Mouse (Mus musculus) brain, embryonic 14.5 days (tissue): ENCODE results near the gene Pex11b. TPM values are rescaled to one million over a fixed set of nuclear protein-coding genes. Genes with fewer than 3 reads are reported as not detected.
"Not testable (repeated sequence)": the region's sequence is repeated elsewhere in the genome, so short reads cannot be mapped to it uniquely, and the experiment has no call there.

Experiments used
- DNase-seq: peaks from one replicate; pipeline ENCODE4 v3.0.0-alpha.2; 2011; ENCODE audit warnings: low read depth
- CTCF ChIP-seq: fragments of 200-500 bp; IDR thresholded peaks from 2 replicates; pipeline ENCODE4 v1.5.1; 2012; ENCODE audit warnings: inconsistent platforms, mild to moderate bottlenecking, moderate library complexity, borderline replicate concordance; ENCODE audit not compliant: insufficient read depth, insufficient read length; ENCODE audit errors: extremely low read depth
- POLR2A ChIP-seq: fragments of 200-500 bp; IDR thresholded peaks from 2 replicates; pipeline ENCODE4 v1.6.1; 2012; ENCODE audit warnings: mild to moderate bottlenecking, inconsistent platforms, borderline replicate concordance; ENCODE audit not compliant: poor library complexity, insufficient read depth, insufficient read length, severe bottlenecking; ENCODE audit errors: extremely low read depth
- polyA plus RNA-seq: library from polyadenylated mRNA; depleted of rRNA; stranded (reverse); fragments of >200 nt; gene quantifications from 2 replicates; pipeline ENCODE4 v1.2.3, GENCODE M21; 2012

Pex11b gene
- polyA plus RNA-seq, 1 experiment: 46.1 TPM

GRCm38 (mm10) chr3:96599411-96599810, 35.8 kb upstream of the Pex11b start:
- DNase-seq: no peak
- no peak for TF ChIP-seq CTCF

DNA sequence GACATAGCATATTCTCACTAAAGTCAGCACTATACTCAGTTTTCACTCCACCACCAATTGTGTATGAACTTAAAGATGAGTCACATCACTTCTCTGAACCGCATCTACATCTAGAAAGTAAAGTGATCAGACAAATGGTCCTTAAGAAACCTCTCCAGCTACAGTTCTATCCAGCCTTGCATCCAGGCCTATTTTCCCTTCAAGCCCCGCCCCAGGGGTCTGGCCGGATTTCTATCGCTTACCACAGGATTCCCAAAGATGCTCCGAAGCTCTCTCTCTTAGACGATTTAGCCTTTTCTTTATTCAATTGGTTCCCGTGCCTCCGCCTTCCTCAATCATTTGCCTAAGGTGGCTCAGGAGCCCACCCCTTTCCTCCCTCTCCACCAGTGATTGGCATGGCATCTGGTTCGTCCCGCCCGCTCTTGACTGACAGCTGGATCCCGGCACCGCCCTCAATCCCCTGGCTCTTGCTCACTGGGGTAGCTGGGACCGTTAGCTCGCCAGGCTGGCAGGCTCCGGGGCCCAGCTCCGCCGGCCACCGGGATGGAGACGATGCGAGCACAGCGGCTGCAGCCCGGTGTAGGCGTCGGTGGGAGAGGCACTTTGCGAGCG, 34.4 kb upstream of the Pex11b start, which contains the start of gene Lix1l:
Gene Lix1l, plus strand, starts transcription at position 511 of the 612 bp plus-strand sequence.
- DNase-seq: peak; percentile 99
- TF ChIP-seq CTCF (no peak), POLR2A (peak; percentile 82)

DNA sequence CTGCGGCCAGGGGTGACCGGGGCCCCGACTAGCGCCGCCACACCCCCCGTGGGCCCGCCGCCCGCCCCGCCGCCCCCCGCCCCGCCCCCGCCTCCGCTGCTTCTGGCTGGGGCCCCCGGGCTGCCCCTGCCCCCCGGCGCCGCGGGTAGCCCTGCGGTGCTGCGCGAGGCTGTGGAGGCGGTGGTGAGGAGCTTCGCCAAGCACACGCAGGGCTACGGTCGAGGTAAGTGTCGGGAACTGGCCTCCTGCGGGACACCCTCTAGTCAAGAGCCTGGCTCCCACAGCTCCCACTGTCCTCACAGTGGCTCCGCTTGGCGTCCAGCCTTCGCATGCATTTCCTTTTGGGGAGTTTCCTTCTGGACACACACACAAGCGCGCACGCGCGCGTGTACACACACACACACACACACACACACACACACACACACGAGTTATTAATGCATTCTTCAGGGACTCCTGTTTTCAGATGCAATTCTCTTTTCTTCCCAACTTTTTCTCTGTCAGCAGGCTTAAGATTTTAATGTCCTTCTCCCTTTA, 33.9 kb upstream of the Pex11b start:
- TF ChIP-seq POLR2A (peak; percentile 24; the same call in 1 of the 2 replicates), CTCF (no peak)

DNA sequence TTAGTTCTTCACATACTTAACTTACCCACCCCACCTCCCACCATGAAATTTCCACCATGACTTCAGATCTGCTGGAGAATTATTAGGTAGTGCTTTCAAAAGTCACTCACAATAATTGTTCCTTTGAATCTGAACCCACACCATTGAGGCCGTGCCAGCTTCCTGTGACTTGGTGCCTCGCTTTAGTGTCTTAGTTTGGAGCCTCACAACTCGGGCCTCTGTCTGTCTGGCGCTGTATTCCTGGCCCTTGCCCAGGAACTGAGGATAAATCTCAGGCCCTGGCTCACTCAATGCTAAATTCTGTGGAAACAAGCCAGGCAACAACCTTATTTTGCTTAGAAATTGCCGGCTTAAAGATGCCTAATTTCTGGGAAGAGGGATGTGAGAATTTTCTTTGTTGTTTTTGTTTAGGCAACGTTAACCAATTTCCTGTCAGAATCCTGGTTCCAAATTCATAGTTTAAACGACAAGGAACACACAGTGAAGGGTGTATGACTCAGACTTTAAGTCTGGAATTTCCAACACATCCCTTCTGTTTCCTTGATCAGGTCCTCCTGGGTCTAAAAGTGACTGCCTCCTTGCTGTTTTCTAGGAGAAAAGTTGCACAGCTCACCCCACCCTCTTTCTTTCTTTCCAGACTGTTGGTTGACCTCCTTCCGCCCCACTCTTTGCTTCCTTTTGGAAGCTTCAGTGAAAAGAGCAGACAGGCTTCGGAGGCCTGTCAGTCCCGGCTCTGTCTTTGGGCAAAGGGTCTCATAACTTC, 33.1 kb upstream of the Pex11b start:
- DNase-seq: peak; percentile 83
- TF ChIP-seq POLR2A: no peak
- no peak for TF ChIP-seq CTCF

More for the DNA sequence above, 33.9 kb upstream of the Pex11b start:
- peak; percentile 88 for DNase-seq

GRCm38 (mm10) chr3:96602704-96603084, 32.5 kb upstream of the Pex11b start:
- TF ChIP-seq POLR2A: no peak
- no peak for TF ChIP-seq CTCF
- DNase-seq: peak; percentile 44

GRCm38 (mm10) chr3:96603311-96603710, 31.9 kb upstream of the Pex11b start:
- peak; percentile 80 for DNase-seq
- no peak for TF ChIP-seq POLR2A
- no peak for TF ChIP-seq CTCF

GRCm38 (mm10) chr3:96606007-96606406, 29.2 kb upstream of the Pex11b start:
- DNase-seq: not testable (repeated sequence)

- no peak for DNase-seq
- TF ChIP-seq CTCF: no peak
- TF ChIP-seq POLR2A: no peak
Measured at GRCm38 (mm10) chr3:96606618-96607017, 28.6 kb upstream of the Pex11b start.

DNA sequence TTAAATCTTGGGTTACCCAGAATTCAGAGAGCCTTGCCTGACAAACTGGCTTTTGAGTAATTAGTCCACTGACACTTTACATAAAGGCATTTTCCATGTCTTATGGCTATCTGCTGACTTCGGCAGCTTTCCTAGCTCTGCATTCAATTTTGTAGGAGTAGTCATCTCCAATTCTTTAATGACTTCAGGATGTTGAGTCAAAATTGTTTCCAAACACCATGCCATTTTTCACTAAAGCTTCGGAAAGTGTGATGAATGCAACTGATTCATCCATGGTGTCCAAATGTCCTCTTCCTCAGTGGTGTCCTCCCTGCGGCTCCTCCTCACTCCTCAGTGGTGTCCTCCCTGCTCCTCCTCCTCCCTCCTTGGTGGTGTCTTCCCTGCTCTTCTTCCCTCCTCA, 17.2 kb upstream of the Pex11b start:
- DNase-seq: no peak
- TF ChIP-seq POLR2A (no peak), CTCF (no peak)

- TF ChIP-seq CTCF: no peak
- no peak for TF ChIP-seq POLR2A
- DNase-seq: no peak
Measured at GRCm38 (mm10) chr3:96623201-96623600, 12.0 kb upstream of the Pex11b start.

GRCm38 (mm10) chr3:96629729-96630600, 5.2 kb upstream of the Pex11b start, which contains the start of gene Rbm8a:
Gene Rbm8a, plus strand, starts transcription at chr3:96629933.
- TF ChIP-seq CTCF: no peak
- peak; percentile 61; the same call in 1 of the 2 replicates for TF ChIP-seq POLR2A

GRCm38 (mm10) chr3:96632058-96632457, 3.1 kb upstream of the Pex11b start:
- no peak for DNase-seq
- TF ChIP-seq POLR2A: no peak
- TF ChIP-seq CTCF: no peak

More at GRCm38 (mm10) chr3:96629729-96630600, 5.2 kb upstream of the Pex11b start, which contains the start of gene Rbm8a:
- peak; percentile 100 for DNase-seq
